In the genomic region with DNA sequence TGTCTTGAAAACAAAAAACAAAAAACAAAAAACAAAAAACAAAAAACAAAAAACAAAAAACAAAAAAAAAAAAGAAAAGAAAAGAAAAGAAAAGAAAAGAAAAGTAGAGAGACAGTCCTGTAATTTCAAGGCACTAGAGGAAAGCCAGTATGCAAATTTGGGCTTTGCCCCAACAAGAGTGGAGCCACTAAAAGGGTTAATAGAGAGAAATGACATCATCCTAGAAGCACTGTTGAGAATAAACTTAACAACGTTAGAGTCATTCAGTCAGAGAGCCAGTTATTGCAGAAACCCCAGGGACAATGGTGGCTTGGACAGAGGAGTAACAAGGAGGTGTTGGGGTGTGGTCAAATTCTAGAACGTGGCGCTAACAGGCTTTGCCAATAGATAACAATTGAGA, we compare ENCODE assay signal across 31 mouse cellular contexts. TPM values are rescaled to one million over a fixed set of nuclear protein-coding genes. Genes with fewer than 3 reads are reported as not detected.
"Had no signal": no experiment of that assay in that cellular context is flagged by ENCODE, and none has a peak within 500 bp of the region (broad histone marks: within the 10 kb centered on the region; RNA-seq: fewer than 3 reads in every experiment).

No protein-coding gene starts in this region.

- H3K4me1 ChIP-seq: heart, embryonic 13.5 days; heart, embryonic 15.5 days; hindbrain, embryonic 13.5 days; hindbrain, embryonic 15.5 days; limb, embryonic 13.5 days; liver, embryonic 12.5 days had no signal

- H3K36me3 ChIP-seq: heart, embryonic 13.5 days; heart, embryonic 15.5 days; hindbrain, embryonic 13.5 days; hindbrain, embryonic 15.5 days; kidney, embryonic 15.5 days; limb, embryonic 13.5 days; limb, embryonic 15.5 days; liver, embryonic 12.5 days had no signal

- H3K27me3 ChIP-seq: heart, embryonic 13.5 days; heart, embryonic 15.5 days; hindbrain, embryonic 13.5 days; hindbrain, embryonic 15.5 days; kidney, embryonic 15.5 days; limb, embryonic 13.5 days; limb, embryonic 15.5 days; liver, embryonic 12.5 days had no signal

- H3K27ac ChIP-seq: heart, embryonic 13.5 days; heart, embryonic 15.5 days; hindbrain, embryonic 13.5 days; hindbrain, embryonic 15.5 days; hindbrain, postnatal 0 days; kidney, embryonic 15.5 days; kidney, postnatal 0 days; left cerebral cortex, adult 2 months; limb, embryonic 13.5 days; limb, embryonic 15.5 days; liver, embryonic 12.5 days; liver, embryonic 14.5 days had no signal

- H3K9me3 ChIP-seq: heart, embryonic 13.5 days; heart, embryonic 15.5 days; hindbrain, embryonic 13.5 days; hindbrain, embryonic 15.5 days; kidney, embryonic 15.5 days; limb, embryonic 13.5 days; limb, embryonic 15.5 days; liver, embryonic 12.5 days had no signal

- H3K9ac ChIP-seq: heart, embryonic 13.5 days; heart, embryonic 15.5 days; hindbrain, embryonic 13.5 days; hindbrain, embryonic 15.5 days; kidney, embryonic 15.5 days; limb, embryonic 13.5 days; limb, embryonic 15.5 days; liver, embryonic 12.5 days; liver, embryonic 14.5 days had no signal

- H3K4me2 ChIP-seq: heart, embryonic 11.5 days; heart, embryonic 13.5 days; heart, embryonic 15.5 days; hindbrain, embryonic 13.5 days; hindbrain, embryonic 15.5 days; kidney, embryonic 15.5 days; limb, embryonic 13.5 days; limb, embryonic 15.5 days; liver, embryonic 12.5 days had no signal

- DNase-seq: gastrocnemius, adult 2 months; gastrocnemius, postnatal 14 days; gastrocnemius, postnatal 36 days; heart, adult 11 months; heart, adult 2 months; heart, postnatal 14 days; heart, postnatal 36 days; kidney, adult 11 months; kidney, adult 2 months; kidney, adult 9 months; kidney, postnatal 14 days; kidney, postnatal 36 days; left cerebral cortex, postnatal 4 days had no signal

- H3K4me3 ChIP-seq: gastrocnemius, adult 2 months; heart, adult 2 months; heart, embryonic 13.5 days; heart, embryonic 15.5 days; hindbrain, embryonic 13.5 days; hindbrain, embryonic 15.5 days; kidney, embryonic 15.5 days; left cerebral cortex, adult 2 months; limb, embryonic 13.5 days; limb, embryonic 15.5 days; liver, embryonic 12.5 days had no signal

RNA-seq across cellular contexts. Expression of a gene that starts 41.8 kb away (rescaled TPM):
- total RNA-seq: heart, postnatal 14 days; hindbrain, postnatal 0 days; layer of hippocampus, postnatal 10 days; left cerebral cortex, postnatal 4 days; liver, adult 2 months had no signal
- polyA plus RNA-seq: heart, embryonic 15.5 days; heart, postnatal 0 days; hindbrain, embryonic 11.5 days; hindbrain, embryonic 13.5 days; hindbrain, embryonic 15.5 days; hindbrain, postnatal 0 days; limb, embryonic 11.5 days; liver, embryonic 14.5 days had no signal

RNA-seq across cellular contexts. Expression of a gene that starts 44.2 kb away (rescaled TPM):
- total RNA-seq: hindbrain, postnatal 0 days had no signal
- polyA plus RNA-seq: heart, embryonic 11.5 days; hindbrain, embryonic 11.5 days; limb, embryonic 11.5 days had no signal
